Mouse (Mus musculus): ENCODE results near the gene Trank1.

GRCm38 (mm10) chr9:111272356-111272755 lies 39.2 kb upstream of the Trank1 start:
- TF ChIP-seq CTCF (IDR thresholded peaks at IDR 0.05; ENCODE audit: insufficient read depth, low read length) (no peak), POLR2A (IDR thresholded peaks at IDR 0.05; ENCODE audit: borderline replicate concordance, extremely low read depth, low read depth, low read length) (0 out of 2 replicates have a peak, but pooled peaks have one; percentile 5)

Measured in lung, adult 2 months (tissue).